Mouse (Mus musculus): ENCODE measurements around the gene Trpm1.

GRCm38 (mm10) chr7:64250417-64250816 is 96.8 kb downstream of the Trpm1 start:
- TF ChIP-seq CTCF (IDR thresholded peaks at IDR 0.05; ENCODE audit: borderline replicate concordance, insufficient read depth, low read depth, low read length) = no peak
- no peak for TF ChIP-seq POLR2A (IDR thresholded peaks at IDR 0.05; ENCODE audit: borderline replicate concordance, insufficient read depth, low read length)

All from cerebellum, adult 2 months (tissue).